Mouse (Mus musculus) neural tube, embryonic 14.5 days (tissue): ENCODE measurements around the gene Tmem230. TPM values are rescaled to one million over a fixed set of nuclear protein-coding genes. Genes with fewer than 3 reads are reported as not detected.
"Not testable (repeated sequence)": the region's sequence is repeated elsewhere in the genome, so short reads cannot be mapped to it uniquely, and the experiment has no call there.

Experiments used
- ATAC-seq: fragments of 200-750 bp; cut with Nextera tagmentation; 2 replicates; pipeline ENCODE4 v1.8.0; 2017; ENCODE audit warnings: low read depth, mild to moderate bottlenecking, moderate TSS enrichment, moderate library complexity
- H3K27ac ChIP-seq: fragments of 300-500 bp; sonication (generic); 2 replicates; pipeline ENCODE4 v1.5.1; 2014; ENCODE audit warnings: low read depth, mild to moderate bottlenecking, control low read depth, low read length, moderate library complexity, mixed read lengths
- H3K27me3 ChIP-seq: fragments of 300-500 bp; sonication (generic); 2 replicates; pipeline ENCODE4 v1.6.1; 2014; ENCODE audit warnings: low read length; ENCODE audit not compliant: control insufficient read depth, insufficient read depth
- H3K36me3 ChIP-seq: fragments of 300-500 bp; sonication (generic); 2 replicates; pipeline ENCODE4 v1.6.1; 2014; ENCODE audit warnings: low read length, mixed read lengths; ENCODE audit not compliant: control insufficient read depth, insufficient read depth
- H3K4me1 ChIP-seq: fragments of 300-500 bp; sonication (generic); 2 replicates; pipeline ENCODE4 v1.6.1; 2014; ENCODE audit warnings: low read length; ENCODE audit not compliant: control insufficient read depth, insufficient read depth
- H3K4me2 ChIP-seq: fragments of 300-500 bp; sonication (generic); 2 replicates; pipeline ENCODE4 v1.6.1; 2014; ENCODE audit warnings: mild to moderate bottlenecking, low read depth, low read length, control low read depth
- H3K4me3 ChIP-seq: fragments of 300-500 bp; sonication (generic); 2 replicates; pipeline ENCODE4 v1.5.1; 2014; ENCODE audit warnings: low read depth, low read length, control low read depth, mixed read lengths
- H3K9ac ChIP-seq: fragments of 300-500 bp; sonication (generic); replicated peaks from 2 replicates; pipeline ENCODE4 v1.6.1; 2014; ENCODE audit warnings: low read depth, mild to moderate bottlenecking, control low read depth, low read length, mixed read lengths
- H3K9me3 ChIP-seq: fragments of 300-500 bp; sonication (generic); 2 replicates; pipeline ENCODE4 v1.6.1; 2016; ENCODE audit warnings: low read length; ENCODE audit not compliant: control insufficient read depth
- WGBS: fragments of 180-500 bp; shearing (Covaris S2); extraction: QIAGEN DNeasy Blood & Tissue Kit; methylation state at CpG from one replicate; pipeline ENCODE4 v1.1.7; 2014; 5-methylcytosine and 5-hydroxymethylcytosine counted together
- polyA plus RNA-seq: library from polyadenylated mRNA; unstranded; fragments of >200 nt; fragmentation: Nextera tagmentation; extraction: Ambion mirVana; gene quantifications from 2 replicates; pipeline ENCODE4 v1.2.1, GENCODE M21; 2014

The Tmem230 gene
- polyA plus RNA-seq, 1 experiment from 2014 or later = 44.8 TPM

DNA sequence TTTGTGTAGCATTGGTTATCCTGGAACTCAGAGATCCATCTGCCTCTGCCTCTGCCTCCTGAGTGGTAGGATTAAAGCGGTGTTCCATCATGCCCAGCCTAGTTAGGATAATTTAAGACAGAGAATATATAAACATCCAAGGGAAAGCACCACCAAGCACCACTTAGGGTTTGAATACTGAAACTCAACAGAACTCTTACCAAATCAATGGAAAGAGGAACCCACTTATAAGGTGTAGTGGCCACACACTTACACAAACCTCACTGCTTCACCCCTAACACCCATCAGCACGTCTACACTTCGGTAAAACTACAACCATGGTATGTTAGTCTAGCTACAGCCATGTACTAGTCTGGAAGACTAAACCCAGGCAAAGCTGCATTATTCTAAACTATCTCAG lies 4.2 kb downstream of the Tmem230 start:
- WGBS = 93% methylated on average over 3 of the region's 3 CpGs
- H3K27ac ChIP-seq = no peak overlapping the region

GRCm38 (mm10) chr2:132240457-132240856 lies 7.2 kb downstream of the Tmem230 start:
- WGBS = 39% methylated on average over 8 of the region's 10 CpGs
- not testable (repeated sequence) for H3K4me3 ChIP-seq, H3K9me3 ChIP-seq, H3K27me3 ChIP-seq, H3K27ac ChIP-seq, H3K9ac ChIP-seq, H3K4me2 ChIP-seq, H3K36me3 ChIP-seq, H3K4me1 ChIP-seq
- peak; percentile 17; the same call in 1 of the 2 replicates for ATAC-seq

More for the DNA sequence above, 4.2 kb downstream of the Tmem230 start:
- Histone ChIP-seq H3K4me2 (no peak overlapping the region), H3K27me3 (no peaks in the 10 kb centered on the region), H3K9ac (no peak overlapping the region), H3K4me3 (no peak overlapping the region), H3K9me3 (no peaks in the 10 kb centered on the region), H3K4me1 (peaks cover 8% of the 10 kb centered on the region), H3K36me3 (0 out of 2 replicates have a peak, but pooled peaks cover 9% of the 10 kb centered on the region)
- ATAC-seq = no peak

- not testable (repeated sequence) for H3K4me2 ChIP-seq, H3K9ac ChIP-seq, H3K4me3 ChIP-seq, H3K9me3 ChIP-seq, H3K36me3 ChIP-seq, H3K27me3 ChIP-seq, ATAC-seq, H3K4me1 ChIP-seq, H3K27ac ChIP-seq
- 96% methylated on average over 3 of the region's 3 CpGs for WGBS
Observed at GRCm38 (mm10) chr2:132239434-132239833, 8.2 kb downstream of the Tmem230 start.

DNA sequence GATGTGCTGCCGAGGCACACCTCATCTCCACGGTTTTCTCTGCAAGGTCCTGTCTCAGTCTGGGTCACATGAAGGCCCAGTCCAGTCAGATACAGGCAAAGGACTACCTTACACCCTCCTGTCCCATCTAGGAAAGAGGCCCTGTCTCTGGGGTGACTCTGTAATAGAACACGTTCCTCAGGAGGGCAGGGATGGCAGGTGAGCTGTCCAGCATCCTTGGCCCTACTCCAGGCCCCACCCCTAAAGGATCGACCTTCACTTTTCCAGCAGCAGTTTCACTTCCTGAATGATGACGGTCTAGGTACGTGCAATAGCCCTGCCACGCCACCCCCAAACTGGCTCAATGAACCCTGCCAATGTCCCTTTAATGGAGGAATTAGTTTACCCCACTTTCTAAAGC lies 11.6 kb downstream of the Tmem230 start:
- H3K36me3 ChIP-seq = no peaks in the 10 kb centered on the region
- no peaks in the 10 kb centered on the region for H3K9me3 ChIP-seq
- H3K4me3 ChIP-seq = no peak overlapping the region
- no peaks in the 10 kb centered on the region for H3K4me1 ChIP-seq
- ATAC-seq = no peak
- 86% methylated on average over 7 of the region's 7 CpGs for WGBS
- H3K27me3 ChIP-seq = no peaks in the 10 kb centered on the region
- H3K9ac ChIP-seq = no peak overlapping the region
- no peak overlapping the region for H3K4me2 ChIP-seq
- no peak overlapping the region for H3K27ac ChIP-seq

GRCm38 (mm10) chr2:132235291-132235690 lies 12.3 kb downstream of the Tmem230 start:
- 38% methylated on average over 2 of the region's 2 CpGs for WGBS
- H3K4me3 ChIP-seq = no peak overlapping the region
- H3K9me3 ChIP-seq = no peaks in the 10 kb centered on the region
- no peak overlapping the region for H3K27ac ChIP-seq
- H3K27me3 ChIP-seq = no peaks in the 10 kb centered on the region
- no peak for ATAC-seq
- no peaks in the 10 kb centered on the region for H3K36me3 ChIP-seq
- no peaks in the 10 kb centered on the region for H3K4me1 ChIP-seq
- no peak overlapping the region for H3K4me2 ChIP-seq
- no peak overlapping the region for H3K9ac ChIP-seq

DNA sequence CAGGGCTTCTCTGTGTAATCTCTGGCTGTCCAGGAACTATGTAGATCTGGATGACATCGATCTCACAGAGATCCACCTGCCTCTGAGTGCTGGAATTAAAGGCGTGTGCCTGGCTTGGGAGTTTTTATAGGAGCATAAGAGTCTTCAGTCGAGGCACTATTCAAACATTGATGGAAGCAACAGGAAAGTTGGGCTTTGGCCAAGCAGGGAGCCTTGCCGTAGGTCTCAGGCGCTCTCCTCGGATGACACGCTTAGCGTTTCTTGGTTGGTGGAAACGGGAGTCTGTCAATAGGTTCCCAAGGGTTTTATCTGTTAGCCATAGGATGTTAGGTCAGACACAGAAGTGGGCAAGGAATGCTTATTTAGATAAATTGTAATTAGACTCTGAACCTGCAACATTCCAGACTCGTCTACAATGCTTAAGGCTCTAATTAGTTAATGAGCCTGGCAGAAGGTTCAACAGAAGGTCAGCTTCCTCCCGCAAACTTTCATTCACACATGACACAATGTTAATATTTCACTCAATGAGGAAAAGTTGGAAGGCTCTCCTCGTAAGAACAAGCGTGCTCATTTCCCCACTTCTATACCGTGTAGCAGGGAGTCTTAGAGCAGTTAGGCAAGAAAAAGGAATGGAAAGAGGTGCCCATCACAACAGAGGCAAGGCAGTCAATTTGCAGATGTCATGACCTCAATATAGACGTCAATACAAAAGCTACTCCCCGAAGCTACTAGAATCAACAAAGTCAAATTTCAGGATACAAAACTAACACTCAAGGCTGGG lies 13.4 kb downstream of the Tmem230 start:
- ATAC-seq = no peak
- Histone ChIP-seq H3K27ac (no peak overlapping the region), H3K4me2 (no peak overlapping the region), H3K9me3 (no peaks in the 10 kb centered on the region), H3K36me3 (no peaks in the 10 kb centered on the region), H3K27me3 (no peaks in the 10 kb centered on the region), H3K4me3 (no peak overlapping the region), H3K9ac (no peak overlapping the region), H3K4me1 (no peaks in the 10 kb centered on the region)
- WGBS = 73% methylated on average over 16 of the region's 16 CpGs

DNA sequence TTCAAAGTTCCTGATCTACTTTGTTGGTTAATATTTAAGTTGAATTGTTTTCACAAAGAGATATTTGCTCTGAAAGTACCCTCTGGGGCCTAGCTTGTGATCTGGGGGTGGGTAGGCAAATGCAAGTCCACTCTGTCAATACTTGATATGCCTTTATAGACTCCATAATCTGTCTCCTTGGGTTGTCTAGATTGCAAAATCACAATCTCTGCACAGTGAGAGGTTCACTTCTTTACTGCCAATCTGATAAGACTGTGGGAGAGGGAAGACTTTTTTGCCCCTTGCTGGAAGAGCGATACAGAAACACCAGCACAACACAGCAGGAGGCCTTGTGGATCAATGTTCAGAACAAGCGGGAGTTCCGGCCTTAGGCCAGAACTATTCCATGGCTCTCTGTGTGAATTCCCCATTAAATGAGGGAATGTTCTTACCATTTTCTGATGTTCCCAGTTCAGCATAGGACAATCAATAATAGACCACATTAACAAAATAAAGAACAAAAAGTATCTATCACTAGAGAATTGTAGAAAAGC lies 15.1 kb downstream of the Tmem230 start:
- Histone ChIP-seq H3K9ac (no peak overlapping the region), H3K9me3 (no peaks in the 10 kb centered on the region), H3K36me3 (no peaks in the 10 kb centered on the region), H3K4me1 (no peaks in the 10 kb centered on the region), H3K4me2 (no peak overlapping the region), H3K27ac (no peak overlapping the region), H3K27me3 (no peaks in the 10 kb centered on the region), H3K4me3 (no peak overlapping the region)
- 80% methylated on average over 3 of the region's 3 CpGs for WGBS
- ATAC-seq = no peak

GRCm38 (mm10) chr2:132224359-132224758 lies 23.2 kb downstream of the Tmem230 start:
- Histone ChIP-seq H3K4me3 (no peak overlapping the region), H3K4me1 (no peaks in the 10 kb centered on the region), H3K9ac (no peak overlapping the region), H3K36me3 (no peaks in the 10 kb centered on the region), H3K27me3 (no peaks in the 10 kb centered on the region), H3K27ac (no peak overlapping the region), H3K9me3 (no peaks in the 10 kb centered on the region), H3K4me2 (no peak overlapping the region)
- no peak for ATAC-seq
- WGBS = 86% methylated on average over 4 of the region's 4 CpGs

GRCm38 (mm10) chr2:132221611-132222073 lies 26.0 kb downstream of the Tmem230 start:
- WGBS = 75% methylated on average over 11 of the region's 11 CpGs

More at GRCm38 (mm10) chr2:132221611-132222073, 26.0 kb downstream of the Tmem230 start:
- Histone ChIP-seq H3K9me3 (no peaks in the 10 kb centered on the region), H3K9ac (no peak overlapping the region), H3K4me2 (no peak overlapping the region), H3K27ac (no peak overlapping the region), H3K36me3 (no peaks in the 10 kb centered on the region), H3K4me3 (no peak overlapping the region), H3K4me1 (no peaks in the 10 kb centered on the region), H3K27me3 (no peaks in the 10 kb centered on the region)
- no peak for ATAC-seq
